Mouse (Mus musculus) adrenal gland (tissue): Measurements from ENCODE around the gene Jakmip3.

Experiments
- intact Hi-C: fragments of 180-260 bp; cut with DNase I; formaldehyde crosslinking; loops from one replicate; pipeline ENCODE4 v1.15.1; 2025

Jakmip3 gene

GRCm38 (mm10) chr7:139031215-139031614 lies 90.7 kb downstream of the Jakmip3 start:
- intact Hi-C loops: no loop called here

- intact Hi-C loops: no loop called here
These were observed 122.9 kb downstream of the Jakmip3 start for GRCm38 (mm10) chr7:139063406-139063805.

- intact Hi-C loops: no loop called here
These were observed 127.7 kb downstream of the Jakmip3 start for GRCm38 (mm10) chr7:139068182-139068623.

GRCm38 (mm10) chr7:139074189-139074588 lies 133.7 kb downstream of the Jakmip3 start:
- intact Hi-C loops: no loop called here

- intact Hi-C loops: no loop called here
These were observed 134.7 kb downstream of the Jakmip3 start for GRCm38 (mm10) chr7:139075054-139075794.

GRCm38 (mm10) chr7:139077283-139077682 lies 136.8 kb downstream of the Jakmip3 start:
- intact Hi-C loops: no loop called here

GRCm38 (mm10) chr7:139078181-139078580 lies 137.7 kb downstream of the Jakmip3 start:
- intact Hi-C loops: no loop called here

GRCm38 (mm10) chr7:139079141-139079540 lies 138.6 kb downstream of the Jakmip3 start:
- intact Hi-C loops: no loop called here

GRCm38 (mm10) chr7:139080714-139081113 lies 140.2 kb downstream of the Jakmip3 start:
- intact Hi-C loops: no loop called here

- intact Hi-C loops: no loop called here
These were observed 140.6 kb downstream of the Jakmip3 start for GRCm38 (mm10) chr7:139081158-139081557.

GRCm38 (mm10) chr7:139082281-139082680 lies 141.8 kb downstream of the Jakmip3 start:
- intact Hi-C loops: no loop called here

- intact Hi-C loops: no loop called here
These were observed 143.8 kb downstream of the Jakmip3 start for GRCm38 (mm10) chr7:139084316-139084715.

- intact Hi-C loops: no loop called here
These were observed 145.2 kb downstream of the Jakmip3 start, which contains the start of gene Dpysl4 for GRCm38 (mm10) chr7:139085629-139086194. Dpysl4 (plus strand) TSS chr7:139086001.

- intact Hi-C loops: no loop called here
These were observed 145.9 kb downstream of the Jakmip3 start for GRCm38 (mm10) chr7:139086195-139087158.

GRCm38 (mm10) chr7:139087801-139088200 lies 147.3 kb downstream of the Jakmip3 start:
- intact Hi-C loops: no loop called here

- intact Hi-C loops: no loop called here
These were observed 149.7 kb downstream of the Jakmip3 start for GRCm38 (mm10) chr7:139089892-139090874.

GRCm38 (mm10) chr7:139091681-139092080 lies 151.2 kb downstream of the Jakmip3 start:
- intact Hi-C loops: no loop called here

- intact Hi-C loops: no loop called here
These were observed 152.1 kb downstream of the Jakmip3 start for GRCm38 (mm10) chr7:139092676-139093075.

- intact Hi-C loops: no loop called here
These were observed 152.6 kb downstream of the Jakmip3 start for GRCm38 (mm10) chr7:139093124-139093523.

- intact Hi-C loops: no loop called here
These were observed 153.3 kb downstream of the Jakmip3 start for GRCm38 (mm10) chr7:139093781-139094180.
